Mouse (Mus musculus): ENCODE measurements at regions not wholly inside any gene's neighbourhood (a gene's known extent, or its start where the extent isn't known, plus 50 kb on each side); places are given as distances from the start of the nearest gene placed in this dataset.

DNA sequence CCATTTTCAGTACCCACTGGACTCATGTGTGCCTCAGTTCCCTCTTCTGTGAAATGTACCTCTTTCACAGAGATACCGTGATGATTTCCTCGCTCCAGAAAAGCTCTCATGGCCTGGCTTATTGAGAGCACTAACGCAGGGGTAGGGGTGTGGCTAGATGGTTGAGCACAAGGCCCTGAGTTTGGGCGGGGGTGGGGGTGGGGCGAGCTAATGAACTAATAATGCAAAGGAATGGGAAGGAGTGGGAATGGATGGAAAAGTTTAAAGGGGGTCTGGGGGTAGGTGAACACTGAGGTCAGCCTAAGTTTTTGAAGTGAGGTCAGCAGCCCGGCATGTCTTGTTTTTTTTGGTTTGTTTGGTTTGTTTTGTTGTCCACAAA lies 64.3 kb upstream of the Akt3 start:
- Histone ChIP-seq H3K4me3 (ENCODE audit: control insufficient read depth in 1 of 2, insufficient read depth in 1 of 2, low read depth in 2 of 2, low read length in 2 of 2) (no peak overlapping the region), H3K79me2 (ENCODE audit: control insufficient read depth, insufficient read depth, low read length, poor library complexity) (no peaks in the 10 kb centered on the region), H3K4me1 (ENCODE audit: control insufficient read depth in 1 of 2, insufficient read depth in 2 of 2, low read length in 2 of 2) (no peaks in the 10 kb centered on the region), H3K9me3 (replicated peaks; ENCODE audit: insufficient read depth, low read length) (no peaks in the 10 kb centered on the region), H3K36me3 (ENCODE audit: control insufficient read depth in 1 of 2, insufficient read depth in 2 of 2, low read length in 2 of 2) (no peaks in the 10 kb centered on the region), H3K27me3 (ENCODE audit: control insufficient read depth in 1 of 2, insufficient read depth in 2 of 2, low read length in 2 of 2) (peaks cover 0 to 2% of the 10 kb centered on the region in 2 experiments; a peak in 1 of 4 replicates), H3K27ac (ENCODE audit: control insufficient read depth, low read depth, low read length) (no peak overlapping the region), H3K9ac (ENCODE audit: control insufficient read depth, low read depth, low read length, poor library complexity, severe bottlenecking) (no peak overlapping the region)
- no peak for DNase-seq (ENCODE audit: low read depth, low spot score)
- TF ChIP-seq GABPA (IDR thresholded peaks at IDR 0.05; ENCODE audit: low read depth, low read length) (no peak), EP300 (IDR thresholded peaks at IDR 0.05; ENCODE audit: low read depth in 1 of 2, low read length in 2 of 2) (no peak)

DNA sequence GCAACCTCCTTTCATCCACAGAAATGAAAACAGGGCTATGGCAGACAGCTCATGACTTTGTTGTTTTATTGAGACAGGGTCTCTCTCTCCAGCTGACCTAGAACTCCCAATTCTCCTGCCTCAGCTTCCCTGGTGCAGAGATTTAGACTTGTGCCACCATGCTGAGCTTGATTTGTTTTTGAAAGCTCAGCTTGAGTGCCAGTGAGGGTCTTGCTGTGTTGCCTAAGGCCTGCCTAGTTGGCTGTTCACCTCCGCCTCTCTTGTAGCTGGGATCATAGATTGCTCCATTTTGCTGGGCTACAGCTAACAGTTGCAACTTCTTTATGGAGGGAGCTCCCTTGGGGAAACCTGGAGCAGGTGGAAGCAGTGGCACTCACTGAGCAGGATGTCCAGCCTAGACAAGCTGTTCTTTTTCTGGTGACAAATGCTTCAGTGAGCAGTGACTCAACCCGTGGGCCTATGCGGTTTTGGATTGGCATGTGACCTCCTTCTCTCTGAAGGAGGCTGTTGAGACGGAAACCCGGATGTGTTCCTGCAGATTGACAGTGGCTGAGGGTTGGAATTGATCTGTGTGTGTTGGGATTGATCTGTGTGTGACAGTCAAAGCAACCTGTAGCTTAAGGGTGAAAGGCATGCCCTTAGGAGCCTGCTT lies 63.8 kb upstream of the Akt3 start:
- no peak overlapping the region for H3K27ac ChIP-seq (ENCODE audit: control insufficient read depth, low read depth, low read length)
- no peaks in the 10 kb centered on the region for H3K79me2 ChIP-seq (ENCODE audit: control insufficient read depth, insufficient read depth, low read length, poor library complexity)
- H3K36me3 ChIP-seq (ENCODE audit: control insufficient read depth in 1 of 2, insufficient read depth in 2 of 2, low read length in 2 of 2): no peaks in the 10 kb centered on the region
- no peaks in the 10 kb centered on the region for H3K9me3 ChIP-seq (replicated peaks; ENCODE audit: insufficient read depth, low read length)
- H3K9ac ChIP-seq (ENCODE audit: control insufficient read depth, low read depth, low read length, poor library complexity, severe bottlenecking): no peak overlapping the region
- DNase-seq (ENCODE audit: low read depth, low spot score): no peak
- H3K27me3 ChIP-seq (ENCODE audit: control insufficient read depth in 1 of 2, insufficient read depth in 2 of 2, low read length in 2 of 2): peaks cover 0 to 2% of the 10 kb centered on the region in 2 experiments; a peak in 1 of 4 replicates
- H3K4me3 ChIP-seq (ENCODE audit: control insufficient read depth in 1 of 2, insufficient read depth in 1 of 2, low read depth in 2 of 2, low read length in 2 of 2): no peak overlapping the region
- no peaks in the 10 kb centered on the region for H3K4me1 ChIP-seq (ENCODE audit: control insufficient read depth in 1 of 2, insufficient read depth in 2 of 2, low read length in 2 of 2)
- TF ChIP-seq ZMIZ1 (IDR thresholded peaks at IDR 0.05; ENCODE audit: low read depth, low read length): no peak
- TF ChIP-seq MYB (IDR thresholded peaks at IDR 0.05; ENCODE audit: low read depth, low read length): no peak
- TF ChIP-seq KAT2A (conservative IDR thresholded peaks at IDR 0.05; ENCODE audit: low read depth, low read length): no peak
- TF ChIP-seq POLR2A (IDR thresholded peaks at IDR 0.05; ENCODE audit: control insufficient read depth in 1 of 2, insufficient read depth in 1 of 2, low read depth in 1 of 2, low read length in 2 of 2, poor library complexity in 1 of 2): no peak

DNA sequence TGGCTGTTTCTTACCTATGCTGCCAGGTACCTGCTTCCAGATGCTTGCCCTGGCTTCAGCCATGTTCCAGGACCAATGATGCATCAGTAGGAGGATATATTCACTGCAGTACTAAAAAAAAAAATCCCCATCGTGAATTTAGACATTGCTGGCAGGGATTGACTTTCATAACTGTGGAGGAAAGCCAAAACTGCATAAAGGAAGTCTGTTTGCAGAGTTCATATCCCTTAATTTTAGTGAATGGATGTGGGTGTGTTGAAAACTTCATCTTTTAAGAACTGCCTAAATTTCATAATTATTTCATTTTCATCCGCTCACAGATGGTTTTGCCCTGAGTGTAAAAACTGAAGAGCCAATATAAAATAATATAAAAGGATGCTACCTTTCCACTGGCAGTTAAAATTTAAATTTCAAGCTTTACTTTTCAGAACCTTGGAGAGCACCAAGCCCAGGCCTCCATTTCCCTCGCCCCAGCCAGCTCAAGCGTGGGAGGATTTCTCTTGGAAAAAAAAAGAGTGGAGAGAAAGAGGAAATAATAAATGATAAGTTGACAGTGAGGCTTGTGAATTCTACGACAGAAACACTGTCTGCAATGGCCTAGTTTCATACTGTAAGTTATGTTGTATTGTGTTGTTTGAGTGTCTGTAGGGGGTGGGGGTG lies 50.3 kb upstream of the Akt3 start:
- Histone ChIP-seq H3K36me3 (ENCODE audit: control insufficient read depth in 1 of 2, insufficient read depth in 2 of 2, low read length in 2 of 2) (no peaks in the 10 kb centered on the region), H3K4me3 (ENCODE audit: control insufficient read depth in 1 of 2, insufficient read depth in 1 of 2, low read depth in 2 of 2, low read length in 2 of 2) (no peak overlapping the region), H3K4me1 (ENCODE audit: control insufficient read depth in 1 of 2, insufficient read depth in 2 of 2, low read length in 2 of 2) (no peaks in the 10 kb centered on the region), H3K9me3 (replicated peaks; ENCODE audit: insufficient read depth, low read length) (no peaks in the 10 kb centered on the region), H3K79me2 (ENCODE audit: control insufficient read depth, insufficient read depth, low read length, poor library complexity) (no peaks in the 10 kb centered on the region), H3K27ac (ENCODE audit: control insufficient read depth, low read depth, low read length) (no peak overlapping the region), H3K9ac (ENCODE audit: control insufficient read depth, low read depth, low read length, poor library complexity, severe bottlenecking) (no peak overlapping the region), H3K27me3 (ENCODE audit: control insufficient read depth in 1 of 2, insufficient read depth in 2 of 2, low read length in 2 of 2) (peaks cover 0 to 1% of the 10 kb centered on the region in 2 experiments; a peak in 1 of 4 replicates)
- peak; percentile 66 for DNase-seq (ENCODE audit: low read depth, low spot score)
- TF ChIP-seq MXI1 (IDR thresholded peaks at IDR 0.05; ENCODE audit: low read depth, low read length) (peak; percentile 68; the same call in 1 of the 2 replicates), USF2 (IDR thresholded peaks at IDR 0.05; ENCODE audit: borderline replicate concordance in 1 of 2, insufficient read depth in 1 of 2, low read depth in 1 of 2, low read length in 2 of 2) (no peak), TBP (IDR thresholded peaks at IDR 0.05; ENCODE audit: low read depth, low read length) (no peak), ZNF384 (IDR thresholded peaks at IDR 0.05; ENCODE audit: low read depth, low read length) (peak; percentile 54; the same call in 1 of the 2 replicates), SIN3A (IDR thresholded peaks at IDR 0.05; ENCODE audit: low read length) (peak; percentile 69), SMC3 (IDR thresholded peaks at IDR 0.05; ENCODE audit: low read depth, low read length) (no peak)

Measured in MEL (cell line).